Mouse (Mus musculus) MEL-GATA-1-ER (cell line): ENCODE data around the gene Sos1.
"Not testable (repeated sequence)": the region's sequence is repeated elsewhere in the genome, so short reads cannot be mapped to it uniquely, and the experiment has no call there.

Experiments
- DNase-seq: peaks from one replicate; pipeline ENCODE4 v3.0.0-alpha.2; 2012; ENCODE audit warnings: low read depth; ENCODE audit errors: extremely low read depth

The Sos1 gene

GRCm38 (mm10) chr17:80426171-80426570 is 54.1 kb downstream of the Sos1 start:
- DNase-seq = no peak

GRCm38 (mm10) chr17:80420998-80421397 is 59.3 kb downstream of the Sos1 start:
- DNase-seq = no peak

- peak; percentile 18 for DNase-seq
Observed at GRCm38 (mm10) chr17:80418572-80419210, 61.6 kb downstream of the Sos1 start.

- DNase-seq = no peak
Observed at GRCm38 (mm10) chr17:80411182-80411581, 69.1 kb downstream of the Sos1 start.

DNA sequence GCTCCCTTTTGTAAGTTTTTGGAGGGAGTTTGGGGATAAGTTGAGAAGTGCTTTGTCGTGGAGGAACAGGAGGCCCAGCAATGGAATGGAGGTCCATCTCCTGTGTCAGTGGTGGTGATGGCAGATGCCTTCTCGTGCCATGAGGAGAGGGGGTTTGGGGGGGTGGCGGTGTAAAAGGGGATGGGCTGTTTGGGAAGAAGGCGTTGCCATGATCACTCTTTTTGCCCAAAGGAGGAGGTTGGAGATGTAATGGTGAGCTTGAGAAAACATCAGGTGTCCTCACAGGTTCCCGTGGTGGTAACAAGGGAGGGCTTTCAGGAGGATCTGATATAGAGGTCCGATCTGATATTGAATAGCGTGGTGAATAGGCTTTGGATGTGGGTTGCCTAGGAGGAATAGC is 82.0 kb downstream of the Sos1 start:
- DNase-seq = no peak

DNA sequence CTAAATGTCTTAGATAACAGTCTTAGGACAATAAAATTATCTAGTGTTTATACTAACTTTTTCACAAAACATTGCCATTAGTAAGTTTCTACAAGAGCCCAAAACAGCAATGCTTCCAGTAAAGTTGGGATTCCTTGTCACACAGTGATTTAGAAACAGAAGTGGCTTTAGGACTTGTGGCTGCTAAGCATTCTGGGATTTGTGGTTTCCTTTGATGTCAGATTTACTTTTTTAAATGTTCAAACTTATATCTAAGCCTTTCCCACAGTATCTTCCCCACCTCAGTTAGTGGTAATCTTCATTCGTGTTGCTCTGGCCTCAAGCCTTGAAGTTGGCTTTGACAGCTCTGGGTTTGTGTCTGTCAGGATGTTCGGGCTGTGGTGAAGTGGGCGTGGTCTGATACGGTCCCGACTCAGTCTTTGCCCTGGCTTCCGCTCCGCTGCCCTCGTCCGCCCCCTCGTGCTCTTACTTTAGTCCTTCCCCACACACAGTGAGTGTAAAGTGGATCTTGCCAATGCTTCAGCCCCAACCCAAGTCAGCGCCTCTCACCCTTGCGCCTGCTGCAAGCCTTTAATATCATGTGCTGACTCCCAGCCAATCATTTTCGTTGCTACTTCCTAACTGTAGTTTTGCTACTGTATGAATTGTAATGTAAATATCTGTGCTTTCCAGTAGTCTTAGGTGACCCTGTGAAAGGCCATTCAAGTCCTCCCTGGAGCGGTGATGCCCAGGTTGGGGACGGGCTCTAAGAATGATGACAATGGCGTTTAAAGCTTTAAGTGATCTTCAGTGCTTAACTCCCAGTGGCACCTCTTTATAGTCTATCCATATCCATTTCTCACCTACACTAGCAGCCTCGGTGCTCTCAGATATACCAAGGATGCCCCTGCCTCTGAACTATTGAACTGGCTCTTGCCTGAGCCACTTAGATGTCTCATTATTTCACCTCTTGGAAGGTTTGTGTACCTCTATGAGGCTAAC is 88.5 kb downstream of the Sos1 start:
- peak; percentile 38 for DNase-seq

DNA sequence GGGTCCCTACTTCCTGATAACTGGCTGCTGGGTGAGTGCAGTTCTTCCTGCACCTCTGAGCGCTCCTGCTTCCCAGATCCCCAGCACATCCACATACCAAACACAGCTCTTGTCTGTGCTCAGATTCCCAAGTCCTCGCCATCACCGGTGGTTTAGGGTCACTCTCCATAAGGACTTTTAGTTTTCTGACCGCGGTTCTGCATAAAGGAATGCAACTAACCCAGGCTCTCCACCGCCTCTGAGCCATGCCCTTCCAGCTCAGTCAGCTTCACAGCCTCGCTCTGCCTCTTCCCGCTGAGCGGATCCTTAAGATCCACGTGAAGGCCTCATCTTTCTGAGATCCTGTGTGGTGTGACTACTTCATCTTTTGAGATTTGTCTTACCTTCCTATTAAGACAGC is 90.2 kb downstream of the Sos1 start:
- DNase-seq = no peak

DNA sequence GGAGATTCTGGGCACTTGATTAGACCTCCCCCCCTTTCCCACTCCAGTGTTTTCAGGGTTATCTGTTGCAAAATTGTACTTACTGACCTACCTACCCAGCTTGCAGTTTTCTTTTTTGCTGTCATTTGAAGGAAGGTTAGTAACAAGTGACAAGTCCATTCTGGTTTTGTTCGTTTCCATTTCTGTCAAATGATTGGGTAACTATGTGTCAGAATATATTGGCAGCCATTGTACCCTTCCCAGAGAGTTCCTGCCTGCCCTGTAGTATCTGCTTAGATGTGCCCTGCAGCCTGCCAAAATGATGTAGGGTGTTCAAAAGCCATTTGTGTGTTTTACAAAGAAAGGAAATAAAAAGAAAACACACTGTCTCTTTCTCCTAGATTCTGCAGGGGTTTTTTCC is 94.6 kb downstream of the Sos1 start:
- no peak for DNase-seq

- not testable (repeated sequence) for DNase-seq
Observed at GRCm38 (mm10) chr17:80378386-80378785, 101.9 kb downstream of the Sos1 start.

DNA sequence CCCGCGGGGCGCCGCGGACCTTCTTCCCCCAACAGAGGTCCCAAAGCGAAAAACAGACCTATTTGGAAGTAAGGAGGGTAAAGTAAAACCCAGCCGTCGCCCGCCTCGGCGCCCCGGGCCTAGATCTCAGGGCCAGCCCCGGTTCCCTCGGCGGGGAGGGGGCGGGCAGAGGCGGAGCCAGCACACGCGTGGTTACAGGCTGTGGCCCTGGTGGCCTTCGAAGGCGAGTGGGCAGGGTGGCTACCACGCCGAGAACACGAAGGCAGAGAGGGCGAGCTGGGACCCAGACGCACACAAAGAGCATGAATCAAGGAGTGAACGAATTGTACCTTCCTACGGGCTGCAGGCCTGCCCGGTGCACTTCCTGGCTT is 106.5 kb downstream of the Sos1 start:
- DNase-seq = no peak

DNA sequence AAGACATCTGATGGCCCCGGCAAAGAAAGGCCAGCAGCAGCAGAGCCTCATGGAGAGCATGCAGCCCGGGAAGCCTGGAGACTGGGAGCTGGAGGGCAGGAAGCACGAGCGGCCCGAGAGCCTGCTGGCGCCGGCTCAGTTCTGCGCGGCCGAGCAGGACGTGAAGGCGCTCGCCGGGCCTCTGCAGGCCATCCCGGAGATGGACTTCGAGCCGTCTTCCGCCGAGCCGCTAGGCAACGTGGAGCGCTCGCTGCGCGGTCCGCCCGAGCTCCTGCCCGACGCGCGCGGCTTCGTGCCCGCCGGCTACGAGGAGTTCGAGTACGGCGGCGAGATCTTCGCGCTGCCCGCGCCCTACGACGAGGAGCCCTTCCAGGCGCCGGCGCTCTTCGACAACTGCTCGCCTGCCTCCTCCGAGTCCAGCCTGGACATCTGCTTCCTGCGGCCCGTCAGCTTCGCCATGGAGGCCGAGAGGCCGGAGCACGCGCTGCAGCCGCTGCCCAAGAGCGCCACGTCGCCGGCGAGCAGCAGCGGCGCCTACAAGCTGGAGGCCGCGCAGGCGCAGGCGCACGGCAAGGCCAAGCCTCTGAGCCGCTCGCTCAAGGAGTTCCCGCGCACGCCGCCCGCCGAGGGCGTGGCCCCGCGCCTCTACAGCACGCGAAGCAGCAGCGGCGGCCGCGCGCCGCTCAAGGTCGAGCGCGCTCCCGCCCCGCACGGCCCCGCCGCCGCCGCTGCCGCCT is 107.1 kb downstream of the Sos1 start, which contains the start of gene Gm10190:
Gene Gm10190, minus strand, starts transcription at position 553 of the 737 bp plus-strand sequence.
- DNase-seq = no peak

GRCm38 (mm10) chr17:80368606-80369005 is 111.6 kb downstream of the Sos1 start:
- no peak for DNase-seq

DNA sequence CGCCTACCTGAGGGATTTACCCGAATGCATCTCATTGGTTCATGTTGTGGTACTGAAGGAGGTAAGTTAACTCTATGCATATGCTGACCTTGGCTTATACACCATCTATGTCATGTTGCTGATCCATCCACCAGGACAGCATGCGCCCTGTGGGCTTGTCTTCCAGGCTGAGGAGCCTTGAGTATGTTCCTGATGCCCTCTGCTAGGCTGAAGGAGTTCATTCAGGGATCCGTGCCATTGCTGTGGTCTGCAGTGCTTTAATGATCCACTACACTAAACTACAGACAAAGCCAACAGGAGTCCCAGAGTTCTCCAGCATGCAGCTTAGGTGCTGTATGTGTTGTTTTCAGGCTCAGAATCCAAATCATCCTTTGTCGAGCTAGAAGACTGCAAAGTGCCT is 113.0 kb downstream of the Sos1 start:
- no peak for DNase-seq

DNA sequence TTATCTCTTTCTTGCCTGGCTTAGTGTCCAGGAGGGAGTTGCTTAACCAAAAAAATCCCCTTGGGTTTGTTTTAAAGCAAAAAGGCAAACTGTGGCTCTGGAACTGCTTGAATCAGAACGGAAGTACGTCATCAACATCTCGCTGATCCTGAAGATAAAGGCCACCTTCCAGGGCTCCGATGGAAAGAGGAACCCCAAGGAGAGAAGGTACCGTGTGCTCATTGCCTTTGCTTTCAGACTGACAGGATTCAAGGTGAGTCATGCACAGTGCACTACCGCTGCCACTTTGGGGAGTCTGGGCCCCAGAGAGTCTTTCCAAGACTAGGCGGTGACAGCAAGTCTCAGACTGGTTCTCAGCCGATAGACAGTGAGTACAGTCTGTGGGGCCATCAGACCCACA is 120.0 kb downstream of the Sos1 start:
- no peak for DNase-seq

- no peak for DNase-seq
Observed at GRCm38 (mm10) chr17:80347234-80347633, 133.0 kb downstream of the Sos1 start.

- no peak for DNase-seq
Observed at GRCm38 (mm10) chr17:80346591-80347125, 133.6 kb downstream of the Sos1 start.

- DNase-seq = no peak
Observed at GRCm38 (mm10) chr17:80345277-80345676, 135.0 kb downstream of the Sos1 start.
